Mouse (Mus musculus) stomach, embryonic 16.5 days (tissue): ENCODE data around the gene Gtf2b. TPM values are rescaled to one million over a fixed set of nuclear protein-coding genes. Genes with fewer than 3 reads are reported as not detected.

Experiments used
- ATAC-seq: fragments of 200-750 bp; cut with Nextera tagmentation; 2 replicates; pipeline ENCODE4 v1.8.0; 2017; ENCODE audit warnings: moderate number of reproducible peaks, moderate TSS enrichment; ENCODE audit not compliant: insufficient read depth, low FRiP score
- H3K27ac ChIP-seq: fragments of 300-500 bp; sonication (generic); 2 replicates; pipeline ENCODE4 v1.5.1; 2014; ENCODE audit warnings: low read length
- H3K27me3 ChIP-seq: fragments of 300-500 bp; sonication (generic); 2 replicates; pipeline ENCODE4 v1.6.1; 2014; ENCODE audit warnings: low read length, control low read depth, mixed read lengths; ENCODE audit not compliant: control insufficient read depth, insufficient read depth
- H3K36me3 ChIP-seq: fragments of 300-500 bp; sonication (generic); 2 replicates; pipeline ENCODE4 v1.6.1; 2014; ENCODE audit warnings: low read length; ENCODE audit not compliant: control insufficient read depth, insufficient read depth
- H3K4me1 ChIP-seq: fragments of 300-500 bp; sonication (generic); 2 replicates; pipeline ENCODE4 v1.6.1; 2014; ENCODE audit warnings: low read length, control low read depth, mixed read lengths; ENCODE audit not compliant: control insufficient read depth, insufficient read depth
- H3K4me2 ChIP-seq: fragments of 300-500 bp; sonication (generic); 2 replicates; pipeline ENCODE4 v1.6.1; 2014; ENCODE audit warnings: low read depth, low read length, mixed read lengths
- H3K4me3 ChIP-seq: fragments of 300-500 bp; sonication (generic); replicated peaks from 2 replicates; pipeline ENCODE4 v1.5.1; 2014; ENCODE audit warnings: mild to moderate bottlenecking, low read length
- H3K9ac ChIP-seq: fragments of 300-500 bp; sonication (generic); 2 replicates; pipeline ENCODE4 v1.6.1; 2014; ENCODE audit warnings: low read length
- H3K9me3 ChIP-seq: fragments of 300-500 bp; sonication (generic); replicated peaks from 2 replicates; pipeline ENCODE4 v1.6.1; 2016; ENCODE audit warnings: low read length, control low read depth; ENCODE audit not compliant: control insufficient read depth
- WGBS: fragments of 180-500 bp; shearing (Covaris S2); extraction: QIAGEN DNeasy Blood & Tissue Kit; methylation state at CpG from one replicate; pipeline ENCODE4 v1.1.7; 2014; 5-methylcytosine and 5-hydroxymethylcytosine counted together
- polyA plus RNA-seq: library from polyadenylated mRNA; unstranded; fragments of >200 nt; fragmentation: Nextera tagmentation; extraction: Ambion mirVana; gene quantifications from 2 replicates; pipeline ENCODE4 v1.2.1, GENCODE M21; 2015

Gtf2b gene
- polyA plus RNA-seq, 1 experiment from 2014 or later, result 69.9 TPM

GRCm38 (mm10) chr3:142749131-142749530 lies 15.7 kb upstream of the Gtf2b start:
- Histone ChIP-seq H3K9ac (no peak overlapping the region), H3K27me3 (no peaks in the 10 kb centered on the region), H3K27ac (no peak overlapping the region), H3K4me1 (no peaks in the 10 kb centered on the region), H3K36me3 (no peaks in the 10 kb centered on the region), H3K4me2 (no peak overlapping the region), H3K4me3 (no peak overlapping the region), H3K9me3 (no peaks in the 10 kb centered on the region)
- 82% methylated on average over 16 of the region's 16 CpGs for WGBS
- no peak for ATAC-seq

GRCm38 (mm10) chr3:142755132-142755867 lies 9.5 kb upstream of the Gtf2b start:
- Histone ChIP-seq H3K9me3 (no peaks in the 10 kb centered on the region), H3K4me1 (no peaks in the 10 kb centered on the region), H3K4me2 (no peak overlapping the region), H3K9ac (no peak overlapping the region), H3K4me3 (no peak overlapping the region), H3K27me3 (no peaks in the 10 kb centered on the region), H3K27ac (no peak overlapping the region), H3K36me3 (no peaks in the 10 kb centered on the region)
- no peak for ATAC-seq
- 77% methylated on average over 18 of the region's 18 CpGs for WGBS

GRCm38 (mm10) chr3:142757841-142758240 lies 7.0 kb upstream of the Gtf2b start:
- 38% methylated on average over 12 of the region's 12 CpGs for WGBS
- Histone ChIP-seq H3K9ac (no peak overlapping the region), H3K36me3 (no peaks in the 10 kb centered on the region), H3K27me3 (no peaks in the 10 kb centered on the region), H3K27ac (no peak overlapping the region), H3K9me3 (no peaks in the 10 kb centered on the region), H3K4me2 (no peak overlapping the region; the same call in 1 of the 2 replicates), H3K4me1 (no peaks in the 10 kb centered on the region), H3K4me3 (no peak overlapping the region)
- no peak for ATAC-seq

GRCm38 (mm10) chr3:142758593-142758992 lies 6.3 kb upstream of the Gtf2b start:
- Histone ChIP-seq H3K4me2 (no peak overlapping the region), H3K9ac (no peak overlapping the region), H3K27me3 (no peaks in the 10 kb centered on the region), H3K4me1 (no peaks in the 10 kb centered on the region), H3K4me3 (no peak overlapping the region), H3K27ac (no peak overlapping the region), H3K9me3 (no peaks in the 10 kb centered on the region), H3K36me3 (no peaks in the 10 kb centered on the region)
- no peak for ATAC-seq
- WGBS, result 81% methylated on average over 7 of the region's 7 CpGs

- Histone ChIP-seq H3K9ac (no peak overlapping the region), H3K4me2 (no peak overlapping the region), H3K36me3 (no peaks in the 10 kb centered on the region), H3K4me1 (no peaks in the 10 kb centered on the region), H3K27me3 (no peaks in the 10 kb centered on the region), H3K4me3 (no peak overlapping the region), H3K27ac (no peak overlapping the region), H3K9me3 (no peaks in the 10 kb centered on the region)
- 70% methylated on average over 6 of the region's 6 CpGs for WGBS
- ATAC-seq, result no peak
These were observed 4.5 kb upstream of the Gtf2b start for GRCm38 (mm10) chr3:142760356-142760755.

GRCm38 (mm10) chr3:142765778-142766165 lies 927 bp downstream of the Gtf2b start:
- no peak overlapping the region for H3K27ac ChIP-seq
- peak overlapping the region; percentile 80 for H3K4me2 ChIP-seq
- WGBS, result 7% methylated on average over 10 of the region's 10 CpGs
- H3K27me3 ChIP-seq, result no peaks in the 10 kb centered on the region
- no peaks in the 10 kb centered on the region for H3K9me3 ChIP-seq
- ATAC-seq, result no peak
- no peaks in the 10 kb centered on the region for H3K36me3 ChIP-seq
- H3K4me1 ChIP-seq, result peaks cover 3% of the 10 kb centered on the region; the same call in 1 of the 2 replicates
- H3K4me3 ChIP-seq, result peak overlapping the region; percentile 73
- peak overlapping the region; percentile 98 for H3K9ac ChIP-seq

GRCm38 (mm10) chr3:142768498-142768897 lies 3.7 kb downstream of the Gtf2b start:
- WGBS, result 96% methylated on average over 6 of the region's 6 CpGs

GRCm38 (mm10) chr3:142770518-142770917 lies 5.7 kb downstream of the Gtf2b start:
- no peak overlapping the region for H3K27ac ChIP-seq
- peaks cover 10% of the 10 kb centered on the region for H3K36me3 ChIP-seq
- no peak overlapping the region for H3K4me3 ChIP-seq
- no peaks in the 10 kb centered on the region for H3K9me3 ChIP-seq
- H3K9ac ChIP-seq, result no peak overlapping the region
- WGBS, result 35% methylated on average over 1 of the region's 1 CpGs
- H3K4me1 ChIP-seq, result peaks cover 3% of the 10 kb centered on the region; the same call in 1 of the 2 replicates
- no peak overlapping the region for H3K4me2 ChIP-seq
- ATAC-seq, result no peak
- no peaks in the 10 kb centered on the region for H3K27me3 ChIP-seq

More at GRCm38 (mm10) chr3:142768498-142768897, 3.7 kb downstream of the Gtf2b start:
- no peak for ATAC-seq
- Histone ChIP-seq H3K27me3 (no peaks in the 10 kb centered on the region), H3K27ac (no peak overlapping the region), H3K4me2 (no peak overlapping the region), H3K4me3 (no peak overlapping the region), H3K9ac (no peak overlapping the region), H3K36me3 (peaks cover 10% of the 10 kb centered on the region), H3K4me1 (peaks cover 3% of the 10 kb centered on the region; the same call in 1 of the 2 replicates), H3K9me3 (no peaks in the 10 kb centered on the region)

GRCm38 (mm10) chr3:142773538-142774191 lies 8.8 kb downstream of the Gtf2b start:
- Histone ChIP-seq H3K27ac (no peak overlapping the region), H3K4me1 (no peaks in the 10 kb centered on the region), H3K9me3 (no peaks in the 10 kb centered on the region), H3K27me3 (no peaks in the 10 kb centered on the region), H3K4me3 (no peak overlapping the region), H3K4me2 (no peak overlapping the region), H3K9ac (no peak overlapping the region), H3K36me3 (peaks cover 10% of the 10 kb centered on the region)
- ATAC-seq, result peak; percentile 77; the same call in 1 of the 2 replicates
- WGBS, result 58% methylated on average over 4 of the region's 4 CpGs
